Mouse (Mus musculus) limb, embryonic 14.5 days (tissue): ENCODE results near the gene Taar8c. TPM values are rescaled to one million over a fixed set of nuclear protein-coding genes. Genes with fewer than 3 reads are reported as not detected.
"Not testable (repeated sequence)": the region's sequence is repeated elsewhere in the genome, so short reads cannot be mapped to it uniquely, and the experiment has no call there.

Experiments used
- ATAC-seq: fragments of 200-750 bp; cut with Nextera tagmentation; 2 replicates; pipeline ENCODE4 v1.8.0; 2017; ENCODE audit warnings: low read depth, moderate number of reproducible peaks, moderate TSS enrichment; ENCODE audit not compliant: low FRiP score
- DNase-seq: peaks from one replicate; pipeline ENCODE4 v3.0.0-alpha.2; 2015; ENCODE audit warnings: low spot score
- H3K27ac ChIP-seq: fragments of 300-500 bp; sonication (generic); replicated peaks from 2 replicates; pipeline ENCODE4 v1.5.1; 2014; ENCODE audit warnings: low read depth, mild to moderate bottlenecking, low read length, moderate library complexity, mixed read lengths
- H3K27me3 ChIP-seq: fragments of 300-500 bp; sonication (generic); 2 replicates; pipeline ENCODE4 v1.6.1; 2014; ENCODE audit warnings: low read length, mixed read lengths; ENCODE audit not compliant: control insufficient read depth, insufficient read depth
- H3K36me3 ChIP-seq: fragments of 300-500 bp; sonication (generic); 2 replicates; pipeline ENCODE4 v1.6.1; 2014; ENCODE audit warnings: mild to moderate bottlenecking, low read length, moderate library complexity, mixed read lengths; ENCODE audit not compliant: control insufficient read depth, insufficient read depth
- H3K4me1 ChIP-seq: fragments of 300-500 bp; sonication (generic); 2 replicates; pipeline ENCODE4 v1.6.1; 2014; ENCODE audit warnings: antibody characterized with exemption, low read length, mixed read lengths; ENCODE audit not compliant: control insufficient read depth, insufficient read depth
- H3K4me2 ChIP-seq: fragments of 300-500 bp; sonication (generic); replicated peaks from 2 replicates; pipeline ENCODE4 v1.6.1; 2014; ENCODE audit warnings: low read depth, mild to moderate bottlenecking, low read length, moderate library complexity; ENCODE audit not compliant: severe bottlenecking
- H3K4me3 ChIP-seq: fragments of 300-500 bp; sonication (generic); replicated peaks from 2 replicates; pipeline ENCODE4 v1.5.1; 2014; ENCODE audit warnings: low read length
- H3K9ac ChIP-seq: fragments of 300-500 bp; sonication (generic); 2 replicates; pipeline ENCODE4 v1.6.1; 2014; ENCODE audit warnings: mild to moderate bottlenecking, low read depth, low read length, moderate library complexity; ENCODE audit not compliant: severe bottlenecking
- H3K9me3 ChIP-seq: fragments of 300-500 bp; sonication (generic); 2 replicates; pipeline ENCODE4 v1.6.1; 2016; ENCODE audit warnings: low read length; ENCODE audit not compliant: control insufficient read depth
- POLR2A ChIP-seq: fragments of 200-500 bp; IDR thresholded peaks from 2 replicates; pipeline ENCODE4 v1.8.0; 2012; ENCODE audit warnings: inconsistent platforms, mild to moderate bottlenecking, moderate library complexity, borderline replicate concordance; ENCODE audit not compliant: insufficient read depth, insufficient read length; ENCODE audit errors: extremely low read depth
- WGBS: fragments of 180-500 bp; shearing (Covaris S2); extraction: QIAGEN DNeasy Blood & Tissue Kit; methylation state at CpG from one replicate; pipeline ENCODE4 v1.1.7; 2014; 5-methylcytosine and 5-hydroxymethylcytosine counted together
- polyA plus RNA-seq, 2 experiments: library from polyadenylated mRNA; depleted of rRNA in 1 of 2; stranded (reverse) in 1 of 2; unstranded in 1 of 2; fragments of >200 nt; fragmentation: Nextera tagmentation in 1 of 2; extraction: Ambion mirVana in 1 of 2; gene quantifications; 2 replicates each; pipeline versions ENCODE4 v1.2.1 to v1.2.3; 2012 to 2014

The Taar8c gene
- polyA plus RNA-seq, 2 experiments: not detected

DNA sequence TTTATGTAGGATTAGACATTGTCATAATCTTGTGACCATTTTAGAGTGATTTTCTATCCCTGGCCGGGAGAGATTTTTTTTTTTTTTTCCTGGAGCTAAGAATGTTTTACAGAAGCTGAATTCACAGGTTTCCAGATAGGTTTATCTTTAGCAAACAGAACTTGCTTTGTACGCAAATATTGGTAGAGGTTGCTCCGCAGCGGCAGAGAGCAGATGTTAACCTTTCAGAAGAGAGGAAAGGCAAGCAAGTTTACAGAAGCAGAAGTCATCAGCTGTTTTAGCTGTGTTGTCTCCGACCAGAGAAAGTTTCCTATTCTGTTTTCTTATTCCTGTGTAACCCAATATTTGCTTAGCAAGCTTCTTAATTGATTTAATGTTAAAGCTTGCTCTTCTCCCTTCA lies 15.2 kb downstream of the Taar8c start:
- no peak for TF ChIP-seq POLR2A
- H3K9me3 ChIP-seq: no peaks in the 10 kb centered on the region
- H3K36me3 ChIP-seq: no peaks in the 10 kb centered on the region
- no peak for DNase-seq
- no peaks in the 10 kb centered on the region for H3K4me1 ChIP-seq
- H3K4me2 ChIP-seq: no peak overlapping the region
- 89% methylated on average over 5 of the region's 5 CpGs for WGBS
- ATAC-seq: no peak
- no peak overlapping the region for H3K9ac ChIP-seq
- no peak overlapping the region for H3K4me3 ChIP-seq
- H3K27me3 ChIP-seq: no peaks in the 10 kb centered on the region
- no peak overlapping the region for H3K27ac ChIP-seq

GRCm38 (mm10) chr10:24085936-24086335 lies 15.8 kb downstream of the Taar8c start:
- no peak for TF ChIP-seq POLR2A
- H3K4me3 ChIP-seq: no peak overlapping the region
- no peaks in the 10 kb centered on the region for H3K9me3 ChIP-seq
- no peaks in the 10 kb centered on the region for H3K27me3 ChIP-seq
- 81% methylated on average over 5 of the region's 5 CpGs for WGBS
- H3K27ac ChIP-seq: no peak overlapping the region
- H3K9ac ChIP-seq: no peak overlapping the region
- DNase-seq (no peak), ATAC-seq (no peak)
- no peak overlapping the region for H3K4me2 ChIP-seq
- H3K4me1 ChIP-seq: no peaks in the 10 kb centered on the region
- no peaks in the 10 kb centered on the region for H3K36me3 ChIP-seq

- Histone ChIP-seq H3K4me3 (no peak overlapping the region), H3K27ac (no peak overlapping the region), H3K4me1 (no peaks in the 10 kb centered on the region), H3K36me3 (no peaks in the 10 kb centered on the region), H3K9ac (no peak overlapping the region), H3K4me2 (no peak overlapping the region), H3K9me3 (no peaks in the 10 kb centered on the region), H3K27me3 (no peaks in the 10 kb centered on the region)
- ATAC-seq (no peak), DNase-seq (peak; percentile 28)
- TF ChIP-seq POLR2A: no peak
- WGBS: 24% methylated on average over 3 of the region's 3 CpGs
These were observed 21.5 kb downstream of the Taar8c start for GRCm38 (mm10) chr10:24080166-24080565.

GRCm38 (mm10) chr10:24076200-24076599 lies 25.5 kb downstream of the Taar8c start, which contains the start of gene Taar8a:
Gene Taar8a (plus strand): TSS chr10:24076500.
- H3K9me3 ChIP-seq, H3K4me1 ChIP-seq, H3K36me3 ChIP-seq, H3K27me3 ChIP-seq, H3K27ac ChIP-seq, ATAC-seq, H3K4me2 ChIP-seq, H3K9ac ChIP-seq, DNase-seq, H3K4me3 ChIP-seq: not testable (repeated sequence)
- WGBS: 81% methylated on average over 2 of the region's 4 CpGs

GRCm38 (mm10) chr10:24074751-24075150 lies 27.0 kb downstream of the Taar8c start:
- not testable (repeated sequence) for H3K9ac ChIP-seq, DNase-seq, H3K36me3 ChIP-seq, H3K9me3 ChIP-seq, H3K4me1 ChIP-seq, H3K27me3 ChIP-seq, H3K4me2 ChIP-seq, H3K4me3 ChIP-seq, ATAC-seq, H3K27ac ChIP-seq
- WGBS: 44% methylated on average over 2 of the region's 2 CpGs

- TF ChIP-seq POLR2A: no peak
- Histone ChIP-seq H3K27ac (no peak overlapping the region), H3K9ac (no peak overlapping the region), H3K9me3 (no peaks in the 10 kb centered on the region), H3K4me1 (no peaks in the 10 kb centered on the region), H3K27me3 (no peaks in the 10 kb centered on the region), H3K36me3 (no peaks in the 10 kb centered on the region), H3K4me2 (no peak overlapping the region), H3K4me3 (no peak overlapping the region)
- WGBS: 75% methylated on average over 3 of the region's 3 CpGs
- ATAC-seq: no peak
- DNase-seq: no peak
These were observed 42.7 kb downstream of the Taar8c start for GRCm38 (mm10) chr10:24058986-24059385.
